Mouse (Mus musculus) CH12.LX (cell line): ENCODE measurements around the gene Fuca2.
"Not testable (repeated sequence)": the region's sequence is repeated elsewhere in the genome, so short reads cannot be mapped to it uniquely, and the experiment has no call there.

Source experiments
- CTCF ChIP-seq, 2 experiments: IDR thresholded peaks in 1 of 2; conservative IDR thresholded peaks in 1 of 2; 2 replicates each; pipeline ENCODE4 v1.5.1; 2011 to 2012; ENCODE audit warnings: low read depth in 2 of 2, low read length in 2 of 2, improper control_type of control experiment in 1 of 2, inconsistent platforms in 1 of 2, mild to moderate bottlenecking in 1 of 2, moderate library complexity in 1 of 2
- E2F4 ChIP-seq: IDR thresholded peaks from 2 replicates; pipeline ENCODE4 v1.6.1; 2011; ENCODE audit warnings: low read depth, low read length, improper control_type of control experiment; ENCODE audit not compliant: insufficient replicate concordance
- EP300 ChIP-seq: IDR thresholded peaks from 2 replicates; pipeline ENCODE4 v1.6.1; 2011; ENCODE audit warnings: low read length, improper control_type of control experiment
- HCFC1 ChIP-seq: IDR thresholded peaks from 2 replicates; pipeline ENCODE4 v1.6.1; 2012; ENCODE audit warnings: low read depth, mild to moderate bottlenecking, inconsistent platforms, low read length, improper control_type of control experiment
- IRF4 ChIP-seq: IDR thresholded peaks from 2 replicates; pipeline ENCODE4 v1.6.1; 2014; ENCODE audit warnings: low read depth, mild to moderate bottlenecking, inconsistent platforms, low read length, improper control_type of control experiment
- MAX ChIP-seq: IDR thresholded peaks from 2 replicates; pipeline ENCODE4 v1.6.1; 2011; ENCODE audit warnings: low read length, improper control_type of control experiment
- MXI1 ChIP-seq: IDR thresholded peaks from 2 replicates; pipeline ENCODE4 v1.6.1; 2011; ENCODE audit warnings: mild to moderate bottlenecking, low read depth, low read length, improper control_type of control experiment
- NELFE ChIP-seq: IDR thresholded peaks from 2 replicates; pipeline ENCODE4 v1.6.1; 2011; ENCODE audit warnings: low read depth, low read length, improper control_type of control experiment
- NRF1 ChIP-seq: IDR thresholded peaks from 2 replicates; pipeline ENCODE4 v1.6.1; 2014; ENCODE audit warnings: low read depth, mild to moderate bottlenecking, inconsistent platforms, low read length, improper control_type of control experiment, moderate library complexity
- POLR2A ChIP-seq: IDR thresholded peaks from 2 replicates; pipeline ENCODE4 v1.6.1; 2011; ENCODE audit warnings: low read depth, mild to moderate bottlenecking, improper control_type of control experiment, low read length
- POLR2AphosphoS2 ChIP-seq: IDR thresholded peaks from 2 replicates; pipeline ENCODE4 v1.6.1; 2011; ENCODE audit warnings: low read depth, low read length, improper control_type of control experiment
- SMC3 ChIP-seq: IDR thresholded peaks from 2 replicates; pipeline ENCODE4 v1.6.1; 2011; ENCODE audit warnings: low read depth, low read length, improper control_type of control experiment
- TCF12 ChIP-seq: IDR thresholded peaks from 2 replicates; pipeline ENCODE4 v1.6.1; 2014; ENCODE audit warnings: low read depth, mild to moderate bottlenecking, inconsistent platforms, low read length, improper control_type of control experiment
- USF1 ChIP-seq: IDR thresholded peaks from 2 replicates; pipeline ENCODE4 v1.6.1; 2014; ENCODE audit warnings: low read depth, mild to moderate bottlenecking, inconsistent platforms, low read length, improper control_type of control experiment

DNA sequence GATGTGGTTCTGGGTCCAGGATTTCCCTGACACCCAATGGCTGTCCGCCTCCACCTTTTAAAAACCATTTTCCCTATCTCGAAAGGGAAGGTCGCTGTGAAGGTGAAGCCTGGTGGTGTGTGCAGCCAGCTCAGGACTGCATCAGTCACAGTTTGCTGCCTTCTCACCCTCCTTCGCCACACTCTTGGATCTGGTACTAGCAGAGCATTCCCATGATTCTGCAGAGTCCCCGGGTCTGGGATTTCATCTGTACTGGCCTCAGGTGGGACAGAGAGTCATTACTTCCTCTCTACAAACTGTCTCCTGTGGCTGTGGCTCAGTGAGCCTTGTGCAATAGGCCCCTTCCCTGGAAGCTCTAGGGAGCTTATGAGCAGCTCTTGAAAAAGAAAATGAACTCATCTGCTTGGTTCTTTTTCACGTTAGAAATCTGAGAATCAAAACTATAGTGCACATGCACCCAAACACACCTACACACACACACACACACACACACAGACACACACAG is 31.3 kb upstream of the Fuca2 start:
- not testable (repeated sequence) for TF ChIP-seq CTCF (conservative IDR thresholded peaks at IDR 0.05 in 1 of 2, IDR thresholded peaks at IDR 0.05 in 1 of 2; ENCODE audit: low read depth in 2 of 2, low read length in 2 of 2); HCFC1; NRF1; NELFE; MXI1; E2F4; TCF12; EP300; MAX; SMC3; POLR2A; USF1; IRF4; POLR2AphosphoS2
